Mouse (Mus musculus): ENCODE results near the gene Gm5134. TPM values are rescaled to one million over a fixed set of nuclear protein-coding genes. Genes with fewer than 3 reads are reported as not detected.

The Gm5134 gene
- total RNA-seq, 2 experiments from 2014 or later: not detected

DNA sequence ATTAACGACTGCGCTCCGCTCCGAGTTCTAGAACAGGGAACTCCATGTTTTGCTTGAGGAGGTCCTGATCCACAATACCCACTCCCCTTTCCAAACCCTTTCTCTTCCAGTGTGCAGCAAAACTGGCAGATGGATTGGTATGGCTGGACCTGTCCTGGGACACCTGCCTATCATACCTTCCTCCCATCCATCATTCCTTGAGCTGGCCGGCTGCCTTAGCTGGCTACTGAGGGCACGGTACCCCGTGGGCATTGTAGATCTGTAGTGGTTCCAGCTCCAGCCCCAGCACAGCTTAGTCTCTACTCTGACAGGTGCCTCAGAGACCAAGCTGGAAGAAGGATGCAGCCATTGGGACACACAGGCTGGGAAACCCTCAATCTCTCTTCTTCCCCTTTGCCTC lies 23.0 kb upstream of the Gm5134 start:
- peak overlapping the region; percentile 84 for H3K4me3 ChIP-seq
- H3K27ac ChIP-seq: peak overlapping the region; percentile 86; the same call in 1 of the 2 replicates
- no peak for DNase-seq
- no peak for TF ChIP-seq CTCF (IDR thresholded peaks at IDR 0.05)
- intact Hi-C loops (cut with DNase I): no loop called here

DNA sequence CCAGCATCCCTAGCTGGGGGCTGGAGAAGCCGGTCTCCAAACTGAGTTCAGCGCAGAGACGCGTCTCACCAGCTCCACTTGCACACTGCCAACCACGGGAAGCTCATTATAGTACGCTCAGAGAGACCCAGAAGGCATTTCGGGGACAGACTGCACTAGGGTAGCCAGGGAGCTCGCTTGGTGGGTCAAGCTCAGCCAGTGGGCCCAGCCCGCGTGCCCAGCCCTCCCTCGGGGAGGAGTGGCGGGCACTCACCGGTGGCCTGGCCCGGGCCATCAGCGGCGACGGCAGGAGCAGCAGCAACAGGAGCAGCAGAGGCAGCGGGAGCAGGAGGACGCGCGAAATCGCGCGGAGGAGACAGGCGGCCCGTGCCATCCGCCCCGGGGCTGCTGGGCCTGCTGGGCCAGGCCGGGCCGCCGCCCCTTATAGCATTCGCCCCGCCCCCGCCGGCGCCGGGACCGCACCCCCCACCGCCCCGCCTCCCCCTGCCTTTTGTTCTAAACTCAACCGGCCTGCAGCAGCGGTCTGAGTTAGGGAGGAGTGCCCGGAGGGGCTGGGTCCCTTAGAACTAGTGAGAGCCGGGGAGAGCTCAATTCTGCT lies 22.1 kb upstream of the Gm5134 start:
- Histone ChIP-seq H3K27ac (peak overlapping the region; percentile 86), H3K4me3 (peak overlapping the region; percentile 84)
- peak; percentile 78 for DNase-seq
- no peak for TF ChIP-seq CTCF (IDR thresholded peaks at IDR 0.05)
- intact Hi-C loops (cut with DNase I): no loop called here

DNA sequence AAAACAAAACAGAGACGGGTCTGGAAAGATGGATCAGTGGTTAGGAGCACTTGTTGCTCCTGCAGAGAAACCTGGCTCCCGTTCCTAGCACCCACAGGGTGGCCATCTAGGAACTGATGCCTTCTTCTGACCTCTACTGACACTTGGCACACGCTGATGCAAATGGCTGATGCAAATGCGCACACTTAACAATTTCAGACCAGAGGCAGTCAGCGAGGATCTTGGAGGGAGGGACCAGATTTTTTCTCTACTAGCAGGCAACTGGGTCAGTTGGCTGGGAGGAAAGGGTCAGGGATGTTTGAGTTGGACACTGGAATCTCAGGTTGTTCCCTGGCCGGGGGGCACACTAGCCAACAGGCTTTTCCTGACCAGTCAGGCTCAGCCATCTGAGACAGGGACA lies 21.4 kb upstream of the Gm5134 start, which contains the start of gene Chchd10:
Chchd10 (plus strand) TSS at position 240 of the 400 bp plus-strand sequence.
- TF ChIP-seq CTCF (IDR thresholded peaks at IDR 0.05): no peak
- Histone ChIP-seq H3K4me3 (peak within 1 kb of the TSS; percentile 84), H3K27ac (peak within 1 kb of the TSS; percentile 86)
- no peak for DNase-seq
- intact Hi-C loops (cut with DNase I): no loop called here

DNA sequence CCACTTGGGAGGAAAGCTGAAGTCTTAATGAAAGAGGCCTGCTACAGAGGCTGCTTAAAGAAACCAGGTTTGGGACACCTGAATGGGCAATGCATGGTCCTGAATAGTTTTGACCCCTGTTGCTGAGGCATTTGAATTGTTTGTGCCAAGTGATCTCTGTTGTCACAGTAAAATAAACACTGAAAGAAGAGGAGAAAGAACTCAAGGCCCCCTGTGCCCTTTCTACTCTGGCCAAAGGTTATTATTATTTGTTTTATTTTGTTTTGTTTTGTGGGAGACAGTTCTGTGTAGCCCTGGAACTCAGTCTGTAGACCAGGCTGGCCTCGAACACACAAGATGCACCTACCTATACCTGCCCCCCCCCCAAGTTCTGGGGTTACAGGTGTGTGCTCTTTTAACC lies 19.3 kb upstream of the Gm5134 start:
- TF ChIP-seq CTCF (IDR thresholded peaks at IDR 0.05): no peak
- intact Hi-C loops (cut with DNase I): loop anchor here (5.0 kb wide), 1 partner anchor 38 kb away; no protein-coding TSS in a partner anchor
- Histone ChIP-seq H3K27ac (peak overlapping the region; percentile 99), H3K4me3 (peak overlapping the region; percentile 81)
- DNase-seq: no peak

DNA sequence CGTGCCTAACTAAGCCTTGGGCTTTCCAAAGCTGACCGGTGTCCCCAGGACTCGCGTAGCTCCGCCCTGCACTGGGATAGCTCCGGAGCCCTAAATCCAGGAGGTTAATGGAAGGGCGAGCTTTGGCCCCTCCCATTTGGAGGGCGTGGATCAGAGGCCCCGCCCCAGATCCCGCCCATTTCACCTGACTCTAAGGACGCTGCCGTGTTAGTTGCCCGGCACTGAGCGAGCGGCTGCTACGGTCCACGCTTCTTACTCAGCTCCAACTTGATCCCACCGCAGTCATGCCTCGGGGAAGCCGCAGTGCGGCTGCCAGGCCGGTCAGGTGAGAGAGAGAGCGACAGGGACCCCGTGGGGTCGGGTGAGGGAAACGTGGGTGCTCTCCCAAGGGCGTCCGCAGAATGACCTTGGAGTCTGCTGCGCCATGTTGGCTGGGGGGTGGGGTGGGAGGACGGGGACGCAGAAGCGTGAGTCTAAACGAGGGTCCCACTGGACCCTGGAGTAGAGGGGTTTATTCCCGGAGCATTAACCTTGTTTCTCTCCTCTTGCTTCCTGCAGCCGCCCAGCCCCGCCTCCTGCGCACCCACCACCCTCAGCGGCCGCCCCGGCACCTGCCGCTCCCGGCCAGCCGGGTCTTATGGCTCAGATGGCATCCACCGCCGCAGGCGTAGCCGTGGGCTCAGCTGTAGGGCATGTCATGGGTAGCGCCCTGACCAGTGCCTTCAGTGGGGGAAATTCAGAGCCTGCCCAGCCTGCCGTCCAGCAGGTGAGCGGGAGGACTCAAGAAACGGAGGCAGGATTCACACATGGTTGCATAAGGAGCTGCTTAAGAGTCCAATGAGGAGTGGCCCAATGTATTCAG lies 18.4 kb upstream of the Gm5134 start, which contains the start of gene Mmp11:
Mmp11 (minus strand) TSS at position 817 of the 862 bp plus-strand sequence.
- peak; percentile 86 for DNase-seq
- intact Hi-C loops (cut with DNase I): loop anchor here (5.0 kb wide), 1 partner anchor 39 kb away; no protein-coding TSS in a partner anchor
- Histone ChIP-seq H3K4me3 (peak within 1 kb of the TSS; percentile 81), H3K27ac (peak within 1 kb of the TSS; percentile 99)
- no peak for TF ChIP-seq CTCF (IDR thresholded peaks at IDR 0.05)

DNA sequence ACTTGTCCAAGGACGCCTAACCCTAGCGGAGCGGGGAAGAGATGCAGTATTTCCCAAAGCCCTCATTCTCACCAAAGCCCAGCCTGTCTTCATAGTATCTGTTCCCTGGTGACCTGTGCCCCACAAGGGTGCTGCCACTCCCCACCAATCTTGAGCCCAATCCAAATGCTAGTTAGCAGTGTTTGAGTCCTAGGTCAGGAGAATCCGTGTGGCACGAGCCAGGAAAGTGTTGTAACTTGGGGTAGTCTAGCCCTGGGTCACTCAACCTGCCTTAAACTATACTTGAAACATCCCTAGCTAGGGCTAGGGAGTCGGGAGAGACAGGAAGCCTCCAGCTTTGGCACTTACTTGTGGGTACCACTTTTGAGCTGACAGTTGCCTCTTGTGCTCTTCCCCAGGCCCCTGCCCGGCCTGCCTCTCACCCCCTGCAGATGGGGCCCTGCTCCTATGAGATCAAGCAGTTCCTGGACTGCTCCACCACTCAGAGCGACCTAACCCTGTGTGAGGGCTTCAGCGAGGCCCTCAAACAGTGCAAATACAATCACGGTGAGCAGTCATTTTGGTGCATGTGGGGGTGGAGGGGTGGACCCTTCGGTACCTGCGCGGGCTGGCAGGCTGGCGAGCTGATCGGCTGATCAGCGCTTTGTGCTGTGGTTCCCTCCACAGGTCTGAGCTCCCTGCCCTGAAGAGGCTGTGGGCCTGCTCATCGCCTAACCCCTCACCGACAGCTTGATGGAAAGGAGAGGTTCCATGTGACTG lies 17.2 kb upstream of the Gm5134 start:
- intact Hi-C loops (cut with DNase I): loop anchor here (5.0 kb wide), 1 partner anchor 40 kb away; no protein-coding TSS in a partner anchor
- no peak for TF ChIP-seq CTCF (IDR thresholded peaks at IDR 0.05)

DNA sequence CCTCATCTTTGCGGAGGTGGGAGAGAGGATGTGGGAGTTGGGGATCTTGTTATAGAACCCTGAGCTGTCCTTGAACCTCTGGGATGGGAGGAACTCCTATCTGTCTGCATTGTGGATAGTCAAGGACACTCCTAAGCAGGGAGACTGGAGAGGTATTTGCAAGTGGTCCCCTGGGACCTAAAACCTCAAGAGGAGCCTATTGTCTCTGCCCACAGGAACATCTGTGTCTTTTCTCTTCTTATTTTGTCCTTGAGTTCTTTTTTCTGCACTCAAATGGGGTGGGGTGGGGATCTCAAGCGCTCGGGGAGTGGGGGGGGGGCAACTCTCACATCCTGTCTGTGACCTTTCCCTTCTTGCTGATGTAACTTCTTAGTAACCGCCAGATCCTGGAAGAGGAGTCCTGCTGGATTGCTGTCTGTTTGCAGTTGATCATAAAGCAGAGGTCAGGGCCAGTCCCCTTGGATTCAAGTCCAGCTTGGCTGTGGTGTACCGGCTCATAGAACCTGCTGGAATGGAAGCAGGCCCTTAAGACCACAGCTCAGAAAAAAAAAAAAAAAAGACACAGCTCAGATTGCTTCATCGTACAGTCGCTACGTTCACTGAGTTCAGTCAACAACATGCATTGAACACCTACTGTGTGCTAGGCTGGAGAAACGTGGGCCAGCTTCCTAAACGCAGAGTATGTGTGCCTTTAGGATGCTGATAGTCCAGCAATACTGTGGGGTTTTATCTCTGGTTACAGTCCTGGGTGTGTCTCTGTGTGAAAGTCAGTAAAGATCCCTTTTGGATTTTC lies 16.3 kb upstream of the Gm5134 start:
- Histone ChIP-seq H3K27ac (peak overlapping the region; percentile 99), H3K4me3 (peak overlapping the region; percentile 81)
- peak; percentile 57 for DNase-seq
- intact Hi-C loops (cut with DNase I): loop anchor here (5.0 kb wide), 1 partner anchor 41 kb away; no protein-coding TSS in a partner anchor
- TF ChIP-seq CTCF (IDR thresholded peaks at IDR 0.05): no peak

More for the DNA sequence above, 17.2 kb upstream of the Gm5134 start:
- Histone ChIP-seq H3K4me3 (peak overlapping the region; percentile 81), H3K27ac (peak overlapping the region; percentile 99)
- DNase-seq: peak; percentile 51

DNA sequence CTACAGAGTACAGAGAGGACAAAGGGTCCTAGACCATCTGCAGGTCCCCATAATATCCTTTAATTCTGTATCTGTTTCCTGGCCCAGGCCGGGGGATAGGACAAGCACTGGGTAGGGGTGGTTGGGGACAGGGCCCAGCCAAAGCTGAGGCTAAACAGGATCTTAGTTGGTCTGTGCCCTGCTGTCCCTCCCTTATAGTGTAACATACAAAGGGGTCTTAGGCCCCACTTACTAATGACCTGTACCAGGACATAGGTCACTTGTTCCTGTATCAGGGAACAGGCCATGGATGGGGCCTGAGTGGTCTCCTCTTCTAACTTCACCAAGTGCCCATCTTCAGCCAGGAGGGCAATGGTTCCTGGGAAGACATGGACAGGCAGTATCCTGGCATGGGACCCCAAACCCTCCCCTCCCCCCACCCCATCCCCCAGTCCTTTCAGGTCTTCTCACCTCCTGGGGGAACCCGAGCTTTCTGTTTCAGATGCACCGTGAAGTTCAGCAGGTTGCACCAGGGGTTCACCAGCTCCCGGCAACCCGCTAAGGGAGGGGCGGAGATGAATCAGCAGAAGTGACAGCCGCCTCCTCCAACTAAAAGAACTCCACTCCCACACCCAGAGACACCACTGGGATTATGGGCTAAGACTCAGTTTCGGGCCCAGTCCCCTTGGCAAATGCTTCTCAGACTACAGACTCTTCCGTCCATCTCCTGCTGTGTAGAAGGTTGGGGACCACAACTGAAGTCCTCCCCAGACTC lies 14.7 kb upstream of the Gm5134 start:
- no peak for TF ChIP-seq CTCF (IDR thresholded peaks at IDR 0.05)
- DNase-seq: no peak
- no peak overlapping the region for H3K4me3 ChIP-seq
- H3K27ac ChIP-seq: peak overlapping the region; percentile 7; the same call in 1 of the 2 replicates
- intact Hi-C loops (cut with DNase I): loop anchor here (5.0 kb wide), 1 partner anchor 42 kb away; no protein-coding TSS in a partner anchor

DNA sequence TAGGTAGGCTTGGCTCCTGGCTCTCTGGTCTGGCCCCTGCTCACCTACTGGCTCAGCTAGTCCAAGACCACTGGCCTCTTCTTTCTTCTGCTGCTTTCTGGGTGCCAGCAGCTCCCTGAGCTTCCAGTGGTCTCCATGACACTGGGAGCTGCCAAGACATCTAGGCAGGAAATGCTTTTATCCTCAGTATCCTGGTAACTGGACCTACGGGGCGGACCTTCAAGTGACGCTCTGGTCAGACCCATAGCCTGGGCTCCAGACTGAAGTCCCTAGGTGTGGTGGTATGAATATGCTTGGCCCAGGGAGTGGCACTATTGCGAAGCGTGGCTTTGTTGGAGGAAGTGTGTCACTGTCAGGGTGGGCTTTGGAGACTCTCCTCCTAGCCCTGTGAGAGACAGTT lies 13.8 kb upstream of the Gm5134 start, which contains the start of gene Gm867:
Gm867 (minus strand) TSS at position 153 of the 400 bp plus-strand sequence.
- Histone ChIP-seq H3K4me3 (no peak within 1 kb of the TSS), H3K27ac (no peak within 1 kb of the TSS; the same call in 1 of the 2 replicates)
- intact Hi-C loops (cut with DNase I): no loop called here
- TF ChIP-seq CTCF (IDR thresholded peaks at IDR 0.05): no peak
- DNase-seq: no peak

DNA sequence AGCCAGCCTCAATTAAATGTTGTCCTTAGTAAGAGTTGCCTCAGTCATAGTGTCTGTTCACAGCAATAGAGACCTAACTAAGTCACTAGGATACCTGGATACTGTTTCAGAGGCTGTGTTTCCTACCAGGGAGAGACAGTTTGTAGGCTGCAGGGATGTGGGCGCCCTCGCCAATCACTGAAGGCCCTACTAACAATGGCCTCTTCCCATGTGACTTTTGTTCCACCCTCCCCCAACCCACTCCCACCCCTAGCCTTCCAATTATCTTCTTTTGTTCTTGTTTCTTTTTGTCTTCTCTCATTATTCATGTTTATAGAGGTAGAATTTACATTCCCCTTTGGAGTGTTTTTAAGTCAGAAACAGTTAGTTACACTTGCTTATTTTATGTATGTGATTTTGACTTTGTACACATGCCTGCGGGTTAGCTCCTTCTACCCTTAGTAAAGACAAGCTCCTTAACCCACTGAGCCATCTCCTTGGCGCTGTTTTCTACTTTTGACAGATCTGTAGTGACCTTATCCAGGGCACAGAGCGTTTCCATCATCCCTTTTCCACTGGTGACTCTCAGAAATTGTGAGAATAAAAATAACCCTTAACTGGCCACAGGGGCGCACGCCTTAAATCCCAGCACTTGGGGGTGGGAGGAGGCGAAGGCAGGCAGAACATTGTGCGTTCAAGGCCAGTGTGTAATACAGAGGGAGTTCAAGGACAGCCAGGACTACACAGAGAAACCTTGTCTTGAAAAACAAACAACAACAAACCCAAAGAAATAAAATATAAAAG lies 13.1 kb upstream of the Gm5134 start:
- Histone ChIP-seq H3K27ac (no peak overlapping the region), H3K4me3 (no peak overlapping the region)
- intact Hi-C loops (cut with DNase I): no loop called here
- TF ChIP-seq CTCF (IDR thresholded peaks at IDR 0.05): no peak
- DNase-seq: no peak

Measured in gastrocnemius, adult 2 months (tissue).